In genomic region chr5:43048196-43049050, GRCm38 (mm10) we compare ENCODE assay signal across 8 mouse cellular contexts.
A peak's percentile ranks its signal among the peaks of the same experiment; 100 is the strongest.
DNase-seq lines count a peak whose midpoint lies in the region; ATAC-seq lines count a peak whose summit lies in the region.
"Had no signal": no experiment of that assay in that cellular context is flagged by ENCODE, and none has a peak within 500 bp of the region (broad histone marks: within the 10 kb centered on the region; RNA-seq: fewer than 3 reads in every experiment).

No protein-coding gene starts in this region.

- ATAC-seq in frontal cortex, adult (ENCODE audit: low TSS enrichment), result peak; percentile 99
- no peak for ATAC-seq in CD4-positive, CD25-positive, alpha-beta regulatory T cell, adult 4 months

- DNase-seq in 3134 (ENCODE audit: extremely low read depth, insufficient read length, low spot score), result peak; percentile 62
- peak; percentile 91 for DNase-seq in 416B (ENCODE audit: low read depth)
- peak; percentile 28 for DNase-seq in heart, postnatal 4 days
- no peak for DNase-seq in thymus, postnatal 25 days
- no peak for DNase-seq in urinary bladder, adult 18-20 months (ENCODE audit: low spot score in 2 of 2)
- DNase-seq: liver, embryonic 13.5 days had no signal

Comparison
In these comparisons a context has a peak if more than half of its experiments do, and no peak if none do; other contexts are left out.
1. DNase-seq: peak in 3134 (single experiment), 416B (single experiment) and heart, postnatal 4 days (single experiment); none in thymus, postnatal 25 days (single experiment) and urinary bladder, adult 18-20 months (0 of 2).